8 mouse cellular contexts compared by ENCODE assay signal in the genomic region with DNA sequence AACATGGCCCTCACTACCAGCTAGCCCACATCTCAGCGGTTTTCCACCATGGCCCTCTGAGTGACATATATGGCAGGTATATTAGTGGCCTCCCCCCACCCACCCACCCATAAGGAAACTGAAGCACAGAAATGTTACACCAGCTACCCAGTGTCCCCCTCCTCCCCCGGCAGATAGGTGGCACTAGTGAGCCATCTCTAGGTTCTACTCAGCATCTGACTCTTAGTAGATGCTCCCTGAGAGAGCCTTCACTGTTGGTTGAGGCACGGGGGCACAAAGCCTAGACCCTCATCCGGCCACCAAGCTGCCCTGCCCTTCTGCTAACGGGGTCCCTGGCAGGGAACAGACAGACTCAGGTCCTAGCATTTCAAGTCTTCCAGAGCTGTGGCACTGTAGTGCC. TPM values are rescaled to one million over a fixed set of nuclear protein-coding genes. Genes with fewer than 3 reads are reported as not detected.
DNase-seq lines count a peak whose midpoint lies in the region; ATAC-seq and TF ChIP-seq lines count a peak whose summit lies in the region.

No protein-coding gene starts in this region.

- intact Hi-C loops in gastrocnemius, adult 2 months (cut with DNase I), result loop anchor here (2.0 kb wide), 1 partner anchor 75 kb away; no protein-coding TSS in a partner anchor

- H3K9me3 ChIP-seq in kidney, postnatal 0 days (replicated peaks; ENCODE audit: low read length), result no peaks in the 10 kb centered on the region
- no peaks in the 10 kb centered on the region for H3K9me3 ChIP-seq in midbrain, embryonic 14.5 days (ENCODE audit: control insufficient read depth, low read length)

- ATAC-seq in kidney, postnatal 0 days (replicated peaks; ENCODE audit: low FRiP score, low read depth), result no peak
- no peak for ATAC-seq in midbrain, embryonic 14.5 days (ENCODE audit: low FRiP score, low TSS enrichment)

- WGBS in kidney, postnatal 0 days, result 62% methylated on average over 5 of the region's 5 CpGs
- WGBS in midbrain, embryonic 14.5 days, result 54% methylated on average over 5 of the region's 5 CpGs

- no peak overlapping the region for H3K4me3 ChIP-seq in gastrocnemius, adult 2 months
- no peak overlapping the region for H3K4me3 ChIP-seq in kidney, postnatal 0 days (replicated peaks; ENCODE audit: low read depth, low read length)
- no peak overlapping the region for H3K4me3 ChIP-seq in midbrain, embryonic 14.5 days (replicated peaks; ENCODE audit: low read depth, low read length)

- no peak overlapping the region for H3K4me2 ChIP-seq in kidney, postnatal 0 days (ENCODE audit: low read length)
- no peak overlapping the region for H3K4me2 ChIP-seq in midbrain, embryonic 14.5 days (ENCODE audit: low read length)

- no peaks in the 10 kb centered on the region for H3K36me3 ChIP-seq in kidney, postnatal 0 days (ENCODE audit: insufficient read depth, low read length)
- H3K36me3 ChIP-seq in midbrain, embryonic 14.5 days (ENCODE audit: control insufficient read depth, insufficient read depth, low read length), result no peaks in the 10 kb centered on the region

- peaks cover 33% of the 10 kb centered on the region; the same call in 1 of the 2 replicates for H3K4me1 ChIP-seq in kidney, postnatal 0 days (replicated peaks; ENCODE audit: insufficient read depth, low read length)
- peaks cover 65% of the 10 kb centered on the region for H3K4me1 ChIP-seq in midbrain, embryonic 14.5 days (ENCODE audit: control insufficient read depth, insufficient read depth, low read length)

- TF ChIP-seq CTCF in gastrocnemius, adult 2 months (IDR thresholded peaks at IDR 0.05), result peak; percentile 74
- peak; percentile 74 for TF ChIP-seq CTCF in kidney, postnatal 0 days (IDR thresholded peaks at IDR 0.05; ENCODE audit: low read depth)

- H3K27ac ChIP-seq in gastrocnemius, adult 2 months, result no peak overlapping the region
- no peak overlapping the region for H3K27ac ChIP-seq in kidney, postnatal 0 days
- H3K27ac ChIP-seq in midbrain, embryonic 14.5 days (replicated peaks; ENCODE audit: low read depth, low read length), result peak overlapping the region; percentile 79

- no peak overlapping the region for H3K9ac ChIP-seq in kidney, postnatal 0 days (ENCODE audit: low read depth, low read length)
- H3K9ac ChIP-seq in midbrain, embryonic 14.5 days (replicated peaks; ENCODE audit: low read length), result no peak overlapping the region

- no peaks in the 10 kb centered on the region for H3K27me3 ChIP-seq in kidney, postnatal 0 days (ENCODE audit: insufficient read depth, low read length)
- H3K27me3 ChIP-seq in midbrain, embryonic 14.5 days (ENCODE audit: control insufficient read depth, insufficient read depth, low read length), result no peaks in the 10 kb centered on the region

- peak; percentile 74 for DNase-seq in gastrocnemius, adult 2 months
- DNase-seq in gastrocnemius, postnatal 25 days, result no peak
- peak; percentile 56 for DNase-seq in urinary bladder, postnatal 25 days (ENCODE audit: low spot score)
- no peak for DNase-seq in urinary bladder, postnatal 4 days (ENCODE audit: low spot score in 2 of 2)
- DNase-seq in embryo, embryonic 10.5 days (ENCODE audit: low spot score), result peak; percentile 48
- peak; percentile 59 for DNase-seq in kidney, postnatal 0 days (ENCODE audit: low spot score)
- no peak for DNase-seq in midbrain, embryonic 14.5 days
- no peak for DNase-seq in MN1 (ENCODE audit: low spot score)

RNA-seq across cellular contexts. Expression of a gene that starts 38.2 kb away (rescaled TPM):
- total RNA-seq in gastrocnemius, adult 2 months (2021), result 100 to 1,000 TPM in 1 of 2 experiments, 10 to 100 TPM in 1; 92.4 to 148 TPM
- 10 to 100 TPM; 61.6 to 71.1 TPM for total RNA-seq in gastrocnemius, postnatal 25 days (2021)
- polyA plus RNA-seq in kidney, postnatal 0 days (2015; fragmentation: Nextera tagmentation; extraction: Ambion mirVana), result 2.8 and 3.3 TPM in 2 replicates
- 6.0 and 7.4 TPM in 2 replicates for polyA plus RNA-seq in midbrain, embryonic 14.5 days (2014; fragmentation: Nextera tagmentation; extraction: Ambion mirVana)

RNA-seq across cellular contexts. Expression of a gene that starts 38.5 kb away (rescaled TPM):
- 100 to 1,000 TPM; 100 to 106 TPM for total RNA-seq in gastrocnemius, adult 2 months (2021)
- total RNA-seq in gastrocnemius, postnatal 25 days (2021), result 10 to 100 TPM; 79.3 to 80.6 TPM
- 74.3 and 80.6 TPM in 2 replicates for polyA plus RNA-seq in kidney, postnatal 0 days (2015; fragmentation: Nextera tagmentation; extraction: Ambion mirVana)
- 75.5 and 93.3 TPM in 2 replicates for polyA plus RNA-seq in midbrain, embryonic 14.5 days (2014; fragmentation: Nextera tagmentation; extraction: Ambion mirVana)

RNA-seq across cellular contexts. Expression of a gene that starts 57.7 kb away (rescaled TPM):
- 10 to 100 TPM; 30.1 to 33.4 TPM for total RNA-seq in gastrocnemius, adult 2 months (2021)
- total RNA-seq in gastrocnemius, postnatal 25 days (2021), result 10 to 100 TPM; 11.4 to 15.2 TPM
- polyA plus RNA-seq in kidney, postnatal 0 days (2015; fragmentation: Nextera tagmentation; extraction: Ambion mirVana), result 7.2 and 7.7 TPM in 2 replicates
- 20.9 and 22.3 TPM in 2 replicates for polyA plus RNA-seq in midbrain, embryonic 14.5 days (2014; fragmentation: Nextera tagmentation; extraction: Ambion mirVana)

Comparison
In these comparisons a context has a peak if more than half of its experiments do, and no peak if none do; other contexts are left out.
1. DNase-seq: peak in gastrocnemius, adult 2 months (single experiment), urinary bladder, postnatal 25 days (single experiment), embryo, embryonic 10.5 days (single experiment) and kidney, postnatal 0 days (single experiment); none in gastrocnemius, postnatal 25 days (single experiment), urinary bladder, postnatal 4 days (0 of 2), midbrain, embryonic 14.5 days (single experiment) and MN1 (single experiment).